Mouse (Mus musculus) embryonic facial prominence, embryonic 10.5 days (tissue): ENCODE results near the gene Vwf. TPM values are rescaled to one million over a fixed set of nuclear protein-coding genes. Genes with fewer than 3 reads are reported as not detected.

Source experiments
- DNase-seq: peaks from one replicate; pipeline ENCODE4 v3.0.0-alpha.2; 2017; ENCODE audit warnings: low spot score
- H3K27ac ChIP-seq: fragments of 300-500 bp; sonication (generic); replicated peaks from 2 replicates; pipeline ENCODE4 v1.5.1; 2016; ENCODE audit warnings: mild to moderate bottlenecking
- H3K27me3 ChIP-seq: fragments of 300-500 bp; sonication (generic); replicated peaks from 2 replicates; pipeline ENCODE4 v1.6.1; 2016; ENCODE audit warnings: low read depth, mild to moderate bottlenecking; ENCODE audit not compliant: poor library complexity, severe bottlenecking
- H3K36me3 ChIP-seq: fragments of 300-500 bp; sonication (generic); replicated peaks from 2 replicates; pipeline ENCODE4 v1.6.1; 2016; ENCODE audit warnings: mild to moderate bottlenecking, moderate library complexity
- H3K4me1 ChIP-seq: fragments of 300-500 bp; sonication (generic); 2 replicates; pipeline ENCODE4 v1.6.1; 2016
- H3K4me3 ChIP-seq: fragments of 300-500 bp; sonication (generic); 2 replicates; pipeline ENCODE4 v1.5.1; 2016; ENCODE audit warnings: mild to moderate bottlenecking, moderate library complexity
- H3K9me3 ChIP-seq: fragments of 300-500 bp; sonication (generic); 2 replicates; pipeline ENCODE4 v1.6.1; 2016; ENCODE audit warnings: mild to moderate bottlenecking
- WGBS: fragments of 180-500 bp; shearing (Covaris S2); methylation state at CpG from one replicate; pipeline ENCODE4 v1.1.7; 2016; 5-methylcytosine and 5-hydroxymethylcytosine counted together
- polyA plus RNA-seq: library from polyadenylated mRNA; unstranded; fragments of >200 nt; fragmentation: Nextera tagmentation; extraction: Ambion mirVana; gene quantifications from 2 replicates; pipeline ENCODE4 v1.2.1, GENCODE M21; 2016

Gene Vwf
- polyA plus RNA-seq, 1 experiment from 2014 or later: 8.6 TPM

DNA sequence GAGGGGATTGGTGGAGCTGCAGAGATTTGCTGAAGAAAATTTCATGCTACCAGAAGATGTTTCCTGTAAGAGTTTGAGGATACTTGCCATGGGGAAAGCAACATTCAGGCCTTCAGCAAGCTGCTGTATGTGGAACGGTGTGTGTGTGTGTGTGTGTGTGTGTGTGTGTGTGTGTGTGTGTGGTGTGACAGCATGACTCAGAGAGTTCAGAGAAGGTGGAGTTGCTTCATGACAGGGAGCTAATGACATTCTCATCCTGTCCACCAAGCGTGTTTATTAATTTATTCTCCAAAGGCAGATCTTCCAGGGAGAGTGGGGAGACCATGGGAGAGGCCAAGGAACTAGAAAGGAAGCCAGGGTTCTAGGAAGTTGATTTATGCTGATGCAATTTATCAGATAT, 117.3 kb downstream of the Vwf start:
- Histone ChIP-seq H3K27ac (no peak overlapping the region), H3K4me1 (no peaks in the 10 kb centered on the region), H3K27me3 (no peaks in the 10 kb centered on the region; the same call in 1 of the 2 replicates), H3K36me3 (no peaks in the 10 kb centered on the region), H3K4me3 (no peak overlapping the region), H3K9me3 (no peaks in the 10 kb centered on the region)
- no peak for DNase-seq
- WGBS: 79% methylated on average over 2 of the region's 2 CpGs

- no peaks in the 10 kb centered on the region for H3K9me3 ChIP-seq
- H3K36me3 ChIP-seq: no peaks in the 10 kb centered on the region
- 88% methylated on average over 3 of the region's 3 CpGs for WGBS
- no peak overlapping the region for H3K4me3 ChIP-seq
- no peak for DNase-seq
- H3K27me3 ChIP-seq: no peaks in the 10 kb centered on the region
- H3K4me1 ChIP-seq: peaks cover 11% of the 10 kb centered on the region
- no peak overlapping the region for H3K27ac ChIP-seq
Measured at GRCm38 (mm10) chr6:125671835-125672234, 125.3 kb downstream of the Vwf start.

GRCm38 (mm10) chr6:125678492-125678891, 131.9 kb downstream of the Vwf start:
- WGBS: 82% methylated on average over 1 of the region's 1 CpGs
- no peak for DNase-seq

GRCm38 (mm10) chr6:125680613-125681012, 134.0 kb downstream of the Vwf start:
- no peaks in the 10 kb centered on the region for H3K36me3 ChIP-seq
- H3K4me3 ChIP-seq: no peak overlapping the region
- 87% methylated on average over 11 of the region's 11 CpGs for WGBS
- H3K27ac ChIP-seq: 0 out of 2 replicates have a peak overlapping the region, but pooled peaks have one; percentile 24
- DNase-seq: no peak
- peaks cover 31% of the 10 kb centered on the region for H3K4me1 ChIP-seq
- no peaks in the 10 kb centered on the region for H3K9me3 ChIP-seq
- no peaks in the 10 kb centered on the region for H3K27me3 ChIP-seq

More at GRCm38 (mm10) chr6:125678492-125678891, 131.9 kb downstream of the Vwf start:
- H3K9me3 ChIP-seq: no peaks in the 10 kb centered on the region
- no peaks in the 10 kb centered on the region for H3K27me3 ChIP-seq
- H3K4me1 ChIP-seq: peaks cover 33% of the 10 kb centered on the region
- no peak overlapping the region for H3K4me3 ChIP-seq
- no peaks in the 10 kb centered on the region for H3K36me3 ChIP-seq
- no peak overlapping the region for H3K27ac ChIP-seq

DNA sequence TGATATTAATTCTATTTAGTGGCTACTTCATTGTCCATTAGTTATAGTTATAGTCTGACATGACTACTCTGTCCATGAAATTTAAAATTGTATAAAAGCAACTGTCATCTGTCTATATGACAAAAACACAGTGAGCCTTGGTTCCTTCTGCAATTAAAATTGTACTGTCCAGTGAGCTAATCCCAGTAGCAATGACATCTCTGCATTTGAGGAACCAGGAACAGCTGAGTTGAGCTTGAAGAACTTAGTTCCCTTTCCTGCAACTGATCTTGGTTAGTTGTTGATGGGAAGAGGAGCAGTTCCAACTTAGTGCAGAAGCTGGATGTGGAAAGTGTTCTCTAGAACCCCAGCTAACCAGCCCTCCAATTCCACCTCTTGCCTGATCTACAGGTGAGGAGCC, 138.8 kb downstream of the Vwf start:
- H3K27ac ChIP-seq: no peak overlapping the region
- H3K27me3 ChIP-seq: peaks cover 27% of the 10 kb centered on the region
- no peaks in the 10 kb centered on the region for H3K9me3 ChIP-seq
- H3K36me3 ChIP-seq: no peaks in the 10 kb centered on the region
- no peak for DNase-seq
- peaks cover 12% of the 10 kb centered on the region for H3K4me1 ChIP-seq
- H3K4me3 ChIP-seq: no peak overlapping the region

DNA sequence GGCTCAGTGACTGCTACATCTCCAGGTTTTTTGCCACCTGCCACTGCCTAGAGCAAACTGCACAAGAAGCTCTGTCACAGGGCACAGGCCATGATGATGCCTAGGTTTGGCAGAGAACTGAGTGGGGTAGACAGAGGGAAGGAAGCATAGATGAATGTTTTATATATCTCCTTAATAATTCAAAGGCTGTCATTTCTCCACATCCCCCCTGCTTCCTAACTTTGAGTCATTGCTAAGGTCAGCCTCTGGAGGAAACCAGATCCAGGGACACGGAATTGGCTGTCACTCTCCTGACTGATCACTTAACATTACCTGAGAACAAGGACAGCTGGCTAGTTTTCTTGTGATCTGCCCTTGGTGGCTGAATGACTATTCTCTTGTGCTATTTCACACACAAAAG, 141.4 kb downstream of the Vwf start:
- 64% methylated on average over 1 of the region's 1 CpGs for WGBS
- H3K27ac ChIP-seq: no peak overlapping the region
- H3K9me3 ChIP-seq: no peaks in the 10 kb centered on the region
- no peak for DNase-seq
- H3K4me1 ChIP-seq: peaks cover 16% of the 10 kb centered on the region
- no peaks in the 10 kb centered on the region for H3K36me3 ChIP-seq
- no peak overlapping the region for H3K4me3 ChIP-seq
- H3K27me3 ChIP-seq: peaks cover 37% of the 10 kb centered on the region

DNA sequence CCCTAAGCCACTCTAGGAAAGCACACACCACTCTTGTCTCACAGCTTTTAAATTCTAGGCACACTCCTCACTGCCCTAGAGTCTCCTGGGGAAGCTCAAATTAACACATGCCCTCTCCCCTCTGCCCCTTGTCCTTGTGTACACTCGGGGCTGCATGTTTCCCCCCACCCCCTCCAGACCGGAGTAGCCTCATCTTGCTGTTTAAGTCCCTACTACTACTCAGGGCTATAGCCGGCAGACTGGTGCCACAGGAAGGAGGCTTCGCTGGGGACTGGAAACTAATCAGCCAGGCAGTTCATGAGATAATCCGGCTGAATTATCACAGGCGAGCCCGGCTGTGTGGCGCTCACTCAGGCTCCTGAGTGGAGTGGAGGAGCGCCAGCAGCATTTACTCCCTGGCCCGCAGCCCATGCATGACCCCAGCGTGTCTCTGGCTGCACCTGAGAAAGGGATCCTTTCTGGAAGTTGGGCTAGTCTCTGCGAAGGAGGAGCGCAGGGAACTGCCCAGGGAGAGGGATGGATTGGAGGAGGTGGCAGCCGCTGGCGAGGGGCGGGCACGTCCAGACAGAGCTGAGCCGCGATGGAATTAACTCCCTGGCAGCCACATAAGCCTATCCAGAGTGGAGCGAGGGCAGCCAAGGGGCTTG, 143.6 kb downstream of the Vwf start, which contains the start of gene Ano2:
TSS of gene Ano2 (plus strand) at position 363 of the 647 bp plus-strand sequence.
- Histone ChIP-seq H3K27me3 (peaks cover 37% of the 10 kb centered on the region), H3K4me3 (peak within 1 kb of the TSS; percentile 53), H3K36me3 (no peaks in the 10 kb centered on the region), H3K27ac (no peak within 1 kb of the TSS), H3K4me1 (peaks cover 16% of the 10 kb centered on the region), H3K9me3 (no peaks in the 10 kb centered on the region)
- DNase-seq: peak; percentile 43
- WGBS: 1% methylated on average over 20 of the region's 20 CpGs

GRCm38 (mm10) chr6:125701146-125701545, 154.6 kb downstream of the Vwf start:
- no peaks in the 10 kb centered on the region for H3K36me3 ChIP-seq
- 84% methylated on average over 2 of the region's 2 CpGs for WGBS
- no peaks in the 10 kb centered on the region for H3K4me1 ChIP-seq
- H3K9me3 ChIP-seq: no peaks in the 10 kb centered on the region
- no peak overlapping the region for H3K4me3 ChIP-seq
- DNase-seq: no peak
- H3K27me3 ChIP-seq: no peaks in the 10 kb centered on the region
- no peak overlapping the region for H3K27ac ChIP-seq

DNA sequence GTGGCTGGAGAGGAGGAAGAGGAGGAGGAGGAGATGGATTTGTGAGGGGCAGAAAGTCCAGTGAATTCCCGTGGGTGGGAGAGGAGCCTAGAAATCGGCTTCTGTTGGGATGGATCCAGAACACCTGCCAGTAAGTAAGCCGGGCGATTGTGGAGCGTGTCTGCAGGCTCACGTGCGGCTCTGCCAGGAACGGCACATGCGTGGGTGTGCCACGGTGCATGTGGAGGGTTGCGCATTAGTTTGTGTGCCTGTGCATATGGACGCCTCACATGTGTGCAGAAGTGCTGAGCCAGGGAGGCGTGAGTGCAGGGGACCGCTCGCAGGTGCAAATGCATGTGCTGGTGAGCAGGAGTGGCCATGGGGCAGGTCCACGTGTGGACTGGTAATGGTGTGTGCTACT, 164.7 kb downstream of the Vwf start:
- Histone ChIP-seq H3K27ac (no peak overlapping the region), H3K4me3 (no peak overlapping the region), H3K27me3 (no peaks in the 10 kb centered on the region), H3K36me3 (no peaks in the 10 kb centered on the region), H3K4me1 (0 out of 2 replicates have a peak, but pooled peaks cover 2% of the 10 kb centered on the region), H3K9me3 (no peaks in the 10 kb centered on the region)
- DNase-seq: no peak
- WGBS: 91% methylated on average over 16 of the region's 16 CpGs

GRCm38 (mm10) chr6:125726408-125726807, 179.8 kb downstream of the Vwf start:
- Histone ChIP-seq H3K27me3 (no peaks in the 10 kb centered on the region), H3K4me1 (peaks cover 14% of the 10 kb centered on the region), H3K4me3 (no peak overlapping the region), H3K36me3 (no peaks in the 10 kb centered on the region), H3K27ac (no peak overlapping the region), H3K9me3 (0 out of 2 replicates have a peak, but pooled peaks cover 5% of the 10 kb centered on the region)
- no peak for DNase-seq
- WGBS: 76% methylated on average over 2 of the region's 2 CpGs

- no peak for DNase-seq
- Histone ChIP-seq H3K27me3 (no peaks in the 10 kb centered on the region), H3K36me3 (no peaks in the 10 kb centered on the region), H3K9me3 (0 out of 2 replicates have a peak, but pooled peaks cover 5% of the 10 kb centered on the region), H3K27ac (0 out of 2 replicates have a peak overlapping the region, but pooled peaks have one; percentile 30), H3K4me3 (no peak overlapping the region), H3K4me1 (peaks cover 14% of the 10 kb centered on the region)
- WGBS: 61% methylated on average over 5 of the region's 5 CpGs
Measured at GRCm38 (mm10) chr6:125727484-125727911, 180.9 kb downstream of the Vwf start.

GRCm38 (mm10) chr6:125729471-125729870, 182.9 kb downstream of the Vwf start:
- 0 out of 2 replicates have a peak, but pooled peaks cover 5% of the 10 kb centered on the region for H3K9me3 ChIP-seq

GRCm38 (mm10) chr6:125729986-125730535, 183.5 kb downstream of the Vwf start:
- H3K27ac ChIP-seq: no peak overlapping the region
- H3K27me3 ChIP-seq: no peaks in the 10 kb centered on the region
- WGBS: 67% methylated on average over 11 of the region's 11 CpGs
- 0 out of 2 replicates have a peak, but pooled peaks cover 5% of the 10 kb centered on the region for H3K9me3 ChIP-seq
- H3K4me1 ChIP-seq: peaks cover 14% of the 10 kb centered on the region
- no peak for DNase-seq
- H3K4me3 ChIP-seq: no peak overlapping the region
- no peaks in the 10 kb centered on the region for H3K36me3 ChIP-seq

More at GRCm38 (mm10) chr6:125729471-125729870, 182.9 kb downstream of the Vwf start:
- Histone ChIP-seq H3K27ac (no peak overlapping the region), H3K4me1 (peaks cover 14% of the 10 kb centered on the region), H3K4me3 (no peak overlapping the region), H3K27me3 (no peaks in the 10 kb centered on the region), H3K36me3 (no peaks in the 10 kb centered on the region)
- 82% methylated on average over 6 of the region's 6 CpGs for WGBS
- no peak for DNase-seq
